Mouse (Mus musculus): Measurements from ENCODE around the gene Tnfrsf18.

Gene Tnfrsf18

GRCm38 (mm10) chr4:156026013-156026412 lies at the start of gene Tnfrsf18:
Gene Tnfrsf18 (plus strand): TSS chr4:156026164.
- DNase-seq (ENCODE audit: low spot score), result no peak

GRCm38 (mm10) chr4:155981436-155982082 lies 44.4 kb upstream of the Tnfrsf18 start:
- no peak for DNase-seq (ENCODE audit: low spot score)

DNA sequence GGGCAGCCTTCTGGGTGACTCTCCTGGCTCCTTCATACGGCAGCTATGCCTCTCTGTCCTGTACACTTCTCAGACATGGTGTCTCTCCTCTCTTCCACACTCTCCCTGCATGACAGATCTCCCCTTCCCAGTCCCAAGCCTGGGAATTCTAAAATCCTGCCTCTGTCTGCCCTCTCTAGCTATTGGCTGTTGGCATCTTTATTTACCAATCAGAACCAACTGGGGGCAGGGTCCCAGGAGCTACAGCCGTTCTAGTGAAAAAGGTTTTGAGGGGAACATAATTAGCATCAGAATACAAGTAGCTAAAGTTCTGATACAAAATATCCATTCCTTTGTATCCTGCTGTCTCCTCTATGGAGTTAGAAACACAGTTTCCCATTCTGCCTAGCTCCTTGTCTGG lies 42.2 kb upstream of the Tnfrsf18 start:
- no peak for DNase-seq (ENCODE audit: low spot score)

DNA sequence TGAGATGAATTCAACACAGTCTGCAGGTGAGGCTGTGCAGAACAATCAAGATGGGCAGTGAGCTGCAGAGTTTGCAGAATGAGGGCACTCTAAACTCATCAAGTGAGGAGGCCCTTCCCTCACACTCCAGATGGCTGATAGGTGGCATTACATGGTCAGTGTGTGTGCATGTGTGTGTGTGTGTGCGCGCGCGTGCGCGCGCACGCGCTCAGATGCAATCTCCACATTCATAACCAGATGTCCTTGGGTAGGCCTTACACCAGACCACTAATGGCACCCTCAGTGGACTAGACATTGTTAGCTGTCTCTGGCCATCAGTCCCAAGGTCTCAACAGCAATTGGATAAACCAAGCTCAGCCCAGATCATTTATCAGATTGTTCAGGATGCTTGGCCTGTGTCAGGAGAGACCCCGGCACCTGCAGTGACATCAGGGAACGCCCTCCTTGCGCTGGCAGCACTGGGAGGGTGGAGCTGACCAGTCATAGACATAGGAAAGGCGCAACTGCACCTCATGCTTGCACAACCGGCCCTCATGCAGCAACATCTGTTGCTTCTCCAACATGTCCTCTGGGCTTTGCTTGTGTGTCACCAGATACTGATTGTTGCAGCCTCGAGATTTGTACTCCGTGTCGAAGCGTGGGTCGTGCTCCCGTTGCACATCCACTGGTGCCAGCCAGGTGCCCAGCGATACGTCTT lies 34.6 kb upstream of the Tnfrsf18 start:
- DNase-seq (ENCODE audit: low spot score), result no peak

GRCm38 (mm10) chr4:155991908-155992230 lies 34.1 kb upstream of the Tnfrsf18 start:
- no peak for DNase-seq (ENCODE audit: low spot score)

DNA sequence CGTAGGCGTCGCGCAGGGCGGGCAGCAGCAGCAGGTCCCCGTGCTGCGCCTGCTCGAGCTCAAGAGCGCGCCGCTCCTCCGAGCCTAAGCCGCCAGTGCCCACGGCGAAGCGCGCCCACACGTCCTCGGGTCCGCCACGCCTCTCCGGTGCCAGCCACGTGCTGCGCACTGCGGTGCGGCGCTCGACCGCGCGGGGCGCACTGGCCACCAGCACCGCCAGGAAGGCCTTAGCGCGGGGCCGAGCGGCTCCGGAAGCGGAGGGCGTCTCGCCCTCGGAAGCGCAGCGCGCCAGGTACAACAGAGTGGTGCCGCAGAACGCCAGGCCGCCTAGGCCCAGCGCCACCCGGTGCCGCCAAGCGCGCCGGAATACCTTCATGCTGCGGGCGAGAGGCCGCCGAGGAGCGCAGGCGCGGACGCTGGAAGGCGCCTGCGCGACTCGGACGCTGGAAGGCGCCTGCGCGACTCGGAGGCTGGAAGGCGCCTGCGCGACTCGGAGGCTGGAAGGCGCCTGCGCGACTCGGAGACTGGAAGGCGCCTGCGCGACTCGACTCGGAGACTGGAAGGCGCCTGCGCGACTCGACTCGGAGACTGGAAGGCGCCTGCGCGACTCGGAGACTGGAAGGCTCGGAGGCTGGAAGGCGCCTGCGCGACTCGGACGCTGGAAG lies 33.6 kb upstream of the Tnfrsf18 start, which contains the start of the genes B3galt6 and Sdf4:
TSS of gene B3galt6 (minus strand) at position 409 of the 665 bp plus-strand sequence.
TSS of gene Sdf4 (plus strand) at position 632 of the 665 bp plus-strand sequence.
- DNase-seq (ENCODE audit: low spot score), result peak; percentile 87

DNA sequence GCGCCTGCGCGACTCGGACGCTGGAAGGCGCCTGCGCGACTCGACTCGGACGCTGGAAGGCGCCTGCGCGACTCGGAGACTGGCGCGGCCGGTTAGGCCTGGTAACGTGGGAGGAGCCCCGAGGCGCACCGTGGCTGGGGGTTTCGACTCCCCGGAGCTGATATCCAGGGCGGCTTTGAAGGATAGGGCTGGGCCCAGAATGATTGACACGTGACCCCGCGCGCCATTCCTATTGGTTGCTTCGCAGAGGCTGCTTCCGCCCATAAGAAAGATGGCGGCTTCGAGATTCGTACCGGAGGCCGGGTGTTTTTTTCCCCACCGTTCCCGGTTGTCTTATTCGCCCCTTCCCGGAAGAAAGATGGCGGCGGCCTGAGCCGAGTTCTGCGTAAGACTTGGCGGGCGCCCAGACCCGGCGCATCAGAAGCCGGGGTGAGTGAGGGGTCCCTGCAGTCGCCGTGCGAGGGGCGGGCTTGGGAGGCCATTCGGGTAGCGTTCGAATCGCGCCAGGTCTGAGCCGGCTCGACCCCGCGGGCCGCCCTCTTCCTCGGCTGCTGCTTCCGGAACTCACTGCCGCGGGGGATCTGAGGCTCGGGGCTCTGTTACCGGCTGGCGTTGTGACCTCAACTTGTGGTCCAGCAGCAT lies 32.9 kb upstream of the Tnfrsf18 start:
- peak; percentile 95 for DNase-seq (ENCODE audit: low spot score)

- no peak for DNase-seq (ENCODE audit: low spot score)
Observed at GRCm38 (mm10) chr4:155993606-155994005, 32.4 kb upstream of the Tnfrsf18 start.

- no peak for DNase-seq (ENCODE audit: low spot score)
Observed at GRCm38 (mm10) chr4:156004109-156004508, 21.9 kb upstream of the Tnfrsf18 start.

DNA sequence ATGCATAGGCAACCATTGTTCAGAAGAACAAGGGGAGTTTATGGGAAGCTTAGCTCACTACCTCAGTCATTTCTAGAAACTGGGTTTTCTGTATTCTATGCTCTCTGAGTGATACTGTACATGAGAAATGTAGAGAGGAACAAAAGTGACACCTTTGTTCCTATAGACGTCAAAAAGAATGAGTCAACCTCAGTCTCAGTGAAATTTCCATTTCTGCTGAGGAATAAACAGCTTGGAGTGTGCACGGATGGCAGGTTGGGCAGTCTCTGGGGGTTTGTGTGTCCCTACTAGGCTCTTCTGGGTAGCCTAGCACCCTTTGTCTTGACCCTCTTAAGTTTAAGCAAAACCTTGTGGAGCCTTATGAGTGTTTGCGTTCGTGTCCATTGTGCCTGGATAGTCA lies 17.6 kb upstream of the Tnfrsf18 start:
- DNase-seq (ENCODE audit: low spot score), result no peak

DNA sequence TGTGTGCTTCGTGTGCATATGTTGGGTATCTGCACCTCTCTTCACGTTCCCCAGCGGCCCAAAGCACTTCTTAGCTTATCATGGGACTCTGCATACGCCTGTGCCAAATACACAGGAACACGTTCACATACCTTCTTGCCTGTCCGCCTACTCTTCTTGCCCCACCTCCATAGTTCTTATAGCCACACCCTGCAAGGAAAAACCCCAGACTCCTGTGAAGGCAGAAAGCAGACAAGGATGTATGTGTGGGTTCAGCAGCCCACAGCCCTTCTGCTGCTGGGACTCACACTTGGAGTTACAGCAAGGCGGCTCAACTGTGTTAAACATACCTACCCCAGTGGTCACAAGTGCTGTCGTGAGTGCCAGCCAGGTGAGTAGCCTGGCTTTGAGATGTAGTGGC lies 12.3 kb upstream of the Tnfrsf18 start, which contains the start of gene Tnfrsf4:
TSS of gene Tnfrsf4 (plus strand) at position 207 of the 400 bp plus-strand sequence.
- no peak for DNase-seq (ENCODE audit: low spot score)

- no peak for DNase-seq (ENCODE audit: low spot score)
Observed at GRCm38 (mm10) chr4:156014436-156014835, 11.5 kb upstream of the Tnfrsf18 start.

DNA sequence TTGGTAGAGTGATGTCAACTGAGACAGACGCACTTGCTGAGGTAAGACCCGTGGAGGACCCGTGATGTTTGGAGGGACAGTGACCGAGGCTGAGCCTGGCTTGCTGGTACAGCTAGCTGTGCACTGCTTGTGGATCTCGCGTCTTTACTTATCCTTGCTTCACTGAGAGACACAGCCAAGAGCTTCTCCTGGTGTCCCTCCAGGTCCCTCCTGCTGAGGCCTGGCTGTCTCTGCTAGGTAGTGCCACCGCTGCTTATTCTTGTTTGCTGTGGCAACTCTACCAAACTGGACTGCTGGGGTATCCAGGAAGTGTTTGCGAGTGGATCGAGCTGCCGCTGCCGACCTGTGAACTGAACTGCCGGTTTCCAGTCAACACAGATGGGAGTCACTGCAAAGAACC lies 6.2 kb upstream of the Tnfrsf18 start:
- DNase-seq (ENCODE audit: low spot score), result no peak

- DNase-seq (ENCODE audit: low spot score), result no peak
Observed at GRCm38 (mm10) chr4:156021381-156021780, 4.6 kb upstream of the Tnfrsf18 start.

GRCm38 (mm10) chr4:156021942-156022419 lies 4.0 kb upstream of the Tnfrsf18 start:
- no peak for DNase-seq (ENCODE audit: low spot score)

- DNase-seq (ENCODE audit: low spot score), result no peak
Observed at GRCm38 (mm10) chr4:156023520-156023919, 2.4 kb upstream of the Tnfrsf18 start.

DNA sequence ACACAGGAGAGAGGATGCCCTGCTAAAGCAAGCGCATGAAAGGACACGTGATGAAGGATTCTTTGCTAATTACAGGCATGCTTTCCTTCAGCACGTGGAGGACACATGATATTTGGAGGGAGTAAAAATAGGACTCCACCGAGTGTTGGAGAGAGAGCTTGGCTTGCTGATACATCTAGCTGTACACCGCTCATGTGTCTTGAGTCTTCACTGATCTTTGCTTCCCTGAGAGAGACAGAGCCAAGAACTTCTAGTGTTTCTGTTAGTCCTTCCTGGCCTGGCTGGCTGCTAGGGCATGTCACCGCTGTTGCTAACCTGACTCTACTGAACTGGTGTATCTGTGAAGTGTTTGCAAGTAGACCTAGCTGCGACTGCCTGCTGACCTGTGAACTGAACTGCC lies 1.8 kb upstream of the Tnfrsf18 start:
- DNase-seq (ENCODE audit: low spot score), result no peak

DNA sequence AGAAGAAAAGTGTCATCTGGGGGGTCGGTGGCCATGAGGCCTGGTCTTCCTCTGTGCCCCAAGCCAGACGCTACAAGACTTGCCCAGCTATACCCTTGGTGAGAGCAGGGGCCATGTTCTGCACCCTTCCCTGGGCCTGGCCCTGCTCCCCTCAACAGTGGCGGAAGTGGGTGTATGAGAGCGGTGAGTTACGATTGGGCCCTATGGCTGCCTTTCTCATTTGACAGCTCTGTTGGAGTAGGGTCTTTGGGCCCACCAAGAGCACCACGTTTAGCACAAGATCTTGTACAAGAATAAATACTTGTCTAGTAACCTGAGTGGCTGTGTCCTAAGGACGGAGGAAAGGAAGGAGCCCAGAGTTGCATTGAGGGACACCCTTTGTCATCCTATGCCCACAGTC lies 2.6 kb downstream of the Tnfrsf18 start:
- no peak for DNase-seq (ENCODE audit: low spot score)

DNA sequence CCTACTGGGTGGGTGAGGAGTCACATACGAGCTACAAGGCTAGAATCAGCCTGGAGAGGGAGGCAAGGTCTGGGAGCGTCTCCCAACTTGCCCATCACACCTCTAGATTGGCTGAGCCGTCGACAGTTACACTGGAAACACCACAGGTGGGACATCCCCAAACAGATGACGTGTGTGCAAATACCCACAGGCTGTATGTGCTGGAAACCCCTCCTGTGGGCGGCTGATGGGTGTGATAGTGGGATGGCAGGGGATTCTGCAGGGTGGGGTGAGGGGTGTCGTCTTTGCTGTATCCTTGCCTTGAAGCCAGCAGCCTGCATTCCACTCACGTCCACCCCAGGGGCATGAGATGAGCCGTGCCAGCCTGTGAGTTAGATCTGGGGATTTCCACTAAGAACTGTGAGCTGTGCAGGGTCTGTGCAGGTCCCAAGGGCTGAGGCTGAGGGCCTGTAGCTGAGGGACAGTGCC lies 4.7 kb downstream of the Tnfrsf18 start:
- DNase-seq (ENCODE audit: low spot score), result no peak

DNA sequence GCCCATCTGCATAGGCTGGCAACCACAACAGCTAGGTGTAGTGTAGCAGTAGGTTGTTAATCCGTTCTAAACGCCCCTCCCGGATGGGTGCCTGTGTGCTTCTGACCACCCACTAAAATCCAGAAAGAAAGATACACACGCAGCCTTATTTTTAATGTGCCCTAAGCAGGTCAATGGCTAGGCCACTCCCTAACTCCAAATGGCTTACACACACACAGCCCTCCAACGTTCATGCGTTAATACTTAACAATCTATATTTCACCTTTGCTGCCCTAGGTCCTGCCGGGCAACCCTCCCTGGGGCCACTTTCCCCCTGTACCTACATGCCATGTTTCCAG lies 5.3 kb downstream of the Tnfrsf18 start:
- DNase-seq (ENCODE audit: low spot score), result no peak

- DNase-seq (ENCODE audit: low spot score), result peak; percentile 87
Observed at GRCm38 (mm10) chr4:156031593-156032391, 5.8 kb downstream of the Tnfrsf18 start.

DNA sequence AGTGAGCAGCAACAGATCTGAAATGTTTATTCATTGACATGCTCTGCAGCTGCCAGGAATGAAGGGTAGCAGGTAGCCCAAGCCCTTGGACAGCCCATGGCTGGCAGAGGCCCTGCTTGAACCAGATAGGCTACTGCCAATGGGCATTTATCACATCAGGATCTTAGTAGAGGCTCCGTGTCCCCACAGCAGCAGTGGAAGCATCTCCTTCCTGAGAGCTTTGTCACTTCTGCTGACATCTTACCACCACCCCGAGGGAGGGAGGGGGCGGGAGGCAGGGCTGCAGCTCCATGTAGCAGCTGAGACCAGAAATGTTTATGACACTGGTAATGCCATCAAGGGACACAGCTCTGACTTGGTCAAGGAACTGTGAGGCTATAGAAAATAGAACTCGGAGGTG lies 6.9 kb downstream of the Tnfrsf18 start:
- no peak for DNase-seq (ENCODE audit: low spot score)

Data from yolk sac, embryonic 10.5 days (tissue).